Mouse (Mus musculus) heart, postnatal 0 days (tissue): ENCODE data around the gene Ttc23l. TPM values are rescaled to one million over a fixed set of nuclear protein-coding genes. Genes with fewer than 3 reads are reported as not detected.
"Not testable (repeated sequence)": the region's sequence is repeated elsewhere in the genome, so short reads cannot be mapped to it uniquely, and the experiment has no call there.

Source experiments
- ATAC-seq: fragments of 200-750 bp; cut with Nextera tagmentation; 2 replicates; pipeline ENCODE4 v1.8.0; 2017; ENCODE audit warnings: low read depth, moderate number of reproducible peaks, moderate library complexity; ENCODE audit not compliant: insufficient read depth
- DNase-seq: peaks from one replicate; pipeline ENCODE4 v3.0.0-alpha.2; 2016; ENCODE audit warnings: low spot score
- H3K27ac ChIP-seq: fragments of 300-500 bp; sonication (generic); 2 replicates; pipeline ENCODE4 v1.5.1; 2014; ENCODE audit warnings: low read depth, mild to moderate bottlenecking
- H3K27me3 ChIP-seq: fragments of 300-500 bp; sonication (generic); 2 replicates; pipeline ENCODE4 v1.6.1; 2014; ENCODE audit warnings: low read length, mixed read lengths; ENCODE audit not compliant: control insufficient read depth, insufficient read depth
- H3K36me3 ChIP-seq: fragments of 300-500 bp; sonication (generic); replicated peaks from 2 replicates; pipeline ENCODE4 v1.6.1; 2014; ENCODE audit warnings: low read length, mixed read lengths; ENCODE audit not compliant: control insufficient read depth, insufficient read depth
- H3K4me1 ChIP-seq: fragments of 300-500 bp; sonication (generic); 2 replicates; pipeline ENCODE4 v1.6.1; 2014; ENCODE audit warnings: antibody characterized with exemption; ENCODE audit not compliant: control insufficient read depth, insufficient read depth
- H3K4me2 ChIP-seq: fragments of 300-500 bp; sonication (generic); 2 replicates; pipeline ENCODE4 v1.6.1; 2014; ENCODE audit warnings: low read depth, mild to moderate bottlenecking, low read length, moderate library complexity
- H3K4me3 ChIP-seq: fragments of 300-500 bp; sonication (generic); 2 replicates; pipeline ENCODE4 v1.5.1; 2014; ENCODE audit warnings: low read depth, low read length
- H3K9ac ChIP-seq: fragments of 300-500 bp; sonication (generic); replicated peaks from 2 replicates; pipeline ENCODE4 v1.6.1; 2014; ENCODE audit warnings: low read depth, low read length, mixed read lengths
- H3K9me3 ChIP-seq: fragments of 300-500 bp; sonication (generic); replicated peaks from 2 replicates; pipeline ENCODE4 v1.6.1; 2016; ENCODE audit warnings: low read length; ENCODE audit not compliant: control insufficient read depth
- CTCF ChIP-seq: IDR thresholded peaks from 2 replicates; pipeline ENCODE4 v1.5.1; 2016; ENCODE audit warnings: antibody characterized with exemption, control low read depth, low read depth
- EP300 ChIP-seq: IDR thresholded peaks from 2 replicates; pipeline ENCODE4 v1.6.1; 2016; ENCODE audit warnings: antibody characterized with exemption, low read depth
- WGBS: fragments of 180-500 bp; shearing (Covaris S2); extraction: QIAGEN DNeasy Blood & Tissue Kit; methylation state at CpG from one replicate; pipeline ENCODE4 v1.1.7; 2014; 5-methylcytosine and 5-hydroxymethylcytosine counted together
- polyA plus RNA-seq: library from polyadenylated mRNA; unstranded; fragments of >200 nt; fragmentation: Nextera tagmentation; extraction: Ambion mirVana; gene quantifications from 2 replicates; pipeline ENCODE4 v1.2.1, GENCODE M21; 2015
- total RNA-seq: library from RNA; depleted of rRNA; stranded (reverse); fragments of >200 nt; gene quantifications from 2 replicates; pipeline ENCODE4 v1.2.3, GENCODE M21; 2014; ENCODE audit warnings: low replicate concordance

Ttc23l gene
- total and polyA plus RNA-seq, 2 experiments from 2014 or later = not detected

GRCm38 (mm10) chr15:10506099-10506498 lies 52.4 kb downstream of the Ttc23l start:
- WGBS = 47% methylated on average over 11 of the region's 11 CpGs
- Histone ChIP-seq H3K4me2 (no peak overlapping the region), H3K4me3 (no peak overlapping the region), H3K9me3 (no peaks in the 10 kb centered on the region), H3K36me3 (no peaks in the 10 kb centered on the region), H3K27ac (no peak overlapping the region), H3K4me1 (no peaks in the 10 kb centered on the region), H3K27me3 (no peaks in the 10 kb centered on the region), H3K9ac (no peak overlapping the region)
- no peak for DNase-seq
- no peak for ATAC-seq
- TF ChIP-seq EP300 (no peak), CTCF (no peak)

- Histone ChIP-seq H3K27me3 (no peaks in the 10 kb centered on the region), H3K27ac (no peak overlapping the region), H3K36me3 (peaks cover 2% of the 10 kb centered on the region; the same call in 1 of the 2 replicates), H3K4me3 (no peak overlapping the region), H3K4me2 (no peak overlapping the region), H3K9me3 (no peaks in the 10 kb centered on the region), H3K9ac (no peak overlapping the region), H3K4me1 (no peaks in the 10 kb centered on the region)
- peak; percentile 69 for DNase-seq
- 54% methylated on average over 11 of the region's 11 CpGs for WGBS
- TF ChIP-seq EP300 = no peak
- peak; percentile 78 for TF ChIP-seq CTCF
- ATAC-seq = no peak
Observed at GRCm38 (mm10) chr15:10500838-10501719, 57.4 kb downstream of the Ttc23l start.

GRCm38 (mm10) chr15:10500035-10500434 lies 58.4 kb downstream of the Ttc23l start:
- no peak overlapping the region for H3K27ac ChIP-seq
- no peaks in the 10 kb centered on the region for H3K27me3 ChIP-seq
- no peak overlapping the region for H3K4me3 ChIP-seq
- peaks cover 6% of the 10 kb centered on the region; the same call in 1 of the 2 replicates for H3K36me3 ChIP-seq
- no peaks in the 10 kb centered on the region for H3K9me3 ChIP-seq
- no peak for ATAC-seq
- no peak for DNase-seq
- TF ChIP-seq EP300 (no peak), CTCF (no peak)
- 48% methylated on average over 5 of the region's 5 CpGs for WGBS
- no peak overlapping the region for H3K4me2 ChIP-seq
- no peaks in the 10 kb centered on the region for H3K4me1 ChIP-seq
- no peak overlapping the region for H3K9ac ChIP-seq

GRCm38 (mm10) chr15:10499593-10499992 lies 58.9 kb downstream of the Ttc23l start:
- DNase-seq (no peak), ATAC-seq (no peak)
- Histone ChIP-seq H3K27me3 (no peaks in the 10 kb centered on the region), H3K9me3 (no peaks in the 10 kb centered on the region), H3K4me3 (no peak overlapping the region), H3K4me1 (no peaks in the 10 kb centered on the region), H3K4me2 (no peak overlapping the region), H3K27ac (no peak overlapping the region), H3K36me3 (peaks cover 6% of the 10 kb centered on the region; the same call in 1 of the 2 replicates), H3K9ac (no peak overlapping the region)
- no peak for TF ChIP-seq EP300
- TF ChIP-seq CTCF = no peak
- WGBS = 62% methylated on average over 5 of the region's 5 CpGs

GRCm38 (mm10) chr15:10496696-10497095 lies 61.8 kb downstream of the Ttc23l start:
- not testable (repeated sequence) for DNase-seq, ATAC-seq, H3K27me3 ChIP-seq, H3K9ac ChIP-seq, H3K9me3 ChIP-seq, H3K4me3 ChIP-seq, H3K27ac ChIP-seq, H3K4me1 ChIP-seq, H3K4me2 ChIP-seq
- WGBS = 87% methylated on average over 1 of the region's 1 CpGs
- H3K36me3 ChIP-seq = peaks cover 20% of the 10 kb centered on the region

GRCm38 (mm10) chr15:10495944-10496343 lies 62.5 kb downstream of the Ttc23l start:
- Histone ChIP-seq H3K9me3 (no peaks in the 10 kb centered on the region), H3K27ac (no peak overlapping the region), H3K9ac (no peak overlapping the region), H3K36me3 (peaks cover 20% of the 10 kb centered on the region), H3K4me3 (no peak overlapping the region), H3K4me2 (no peak overlapping the region), H3K27me3 (no peaks in the 10 kb centered on the region), H3K4me1 (no peaks in the 10 kb centered on the region)
- 83% methylated on average over 11 of the region's 11 CpGs for WGBS
- TF ChIP-seq CTCF (no peak), EP300 (no peak)
- ATAC-seq (no peak), DNase-seq (no peak)
